Mouse (Mus musculus) embryonic facial prominence, embryonic 15.5 days (tissue): ENCODE measurements at regions not wholly inside any gene's neighbourhood (a gene's known extent, or its start where the extent isn't known, plus 50 kb on each side); places are given as distances from the start of the nearest gene placed in this dataset.

Source experiments
- ATAC-seq: fragments of 200-750 bp; cut with Nextera tagmentation; 2 replicates; pipeline ENCODE4 v1.8.0; 2017; ENCODE audit warnings: low read depth, moderate TSS enrichment; ENCODE audit not compliant: insufficient number of reproducible peaks, low FRiP score, low TSS enrichment
- H3K27ac ChIP-seq: fragments of 300-500 bp; sonication (generic); replicated peaks from 2 replicates; pipeline ENCODE4 v1.5.1; 2015; ENCODE audit warnings: mild to moderate bottlenecking, inconsistent platforms
- H3K27me3 ChIP-seq: fragments of 300-500 bp; sonication (generic); 2 replicates; pipeline ENCODE4 v1.6.1; 2015; ENCODE audit warnings: inconsistent platforms
- H3K36me3 ChIP-seq: fragments of 300-500 bp; sonication (generic); 2 replicates; pipeline ENCODE4 v1.6.1; 2015; ENCODE audit warnings: mild to moderate bottlenecking, inconsistent platforms
- H3K4me1 ChIP-seq: fragments of 300-500 bp; sonication (generic); 2 replicates; pipeline ENCODE4 v1.6.1; 2015; ENCODE audit warnings: inconsistent platforms
- H3K4me2 ChIP-seq: fragments of 300-500 bp; sonication (generic); replicated peaks from 2 replicates; pipeline ENCODE4 v1.6.1; 2015; ENCODE audit warnings: mild to moderate bottlenecking, inconsistent platforms
- H3K4me3 ChIP-seq: fragments of 300-500 bp; sonication (generic); replicated peaks from 2 replicates; pipeline ENCODE4 v1.5.1; 2015; ENCODE audit warnings: mild to moderate bottlenecking, inconsistent platforms
- H3K9ac ChIP-seq: fragments of 300-500 bp; sonication (generic); 2 replicates; pipeline ENCODE4 v1.6.1; 2015; ENCODE audit warnings: inconsistent platforms
- H3K9me3 ChIP-seq: fragments of 300-500 bp; sonication (generic); replicated peaks from 2 replicates; pipeline ENCODE4 v1.6.1; 2016; ENCODE audit warnings: inconsistent platforms
- WGBS: fragments of 180-500 bp; shearing (Covaris S2); methylation state at CpG from one replicate; pipeline ENCODE4 v1.1.7; 2015; 5-methylcytosine and 5-hydroxymethylcytosine counted together

GRCm38 (mm10) chr14:76272840-76273239 is 141.9 kb upstream of the Tsc22d1 start:
- Histone ChIP-seq H3K4me1 (no peaks in the 10 kb centered on the region), H3K27me3 (no peaks in the 10 kb centered on the region), H3K27ac (no peak overlapping the region), H3K4me2 (no peak overlapping the region), H3K36me3 (no peaks in the 10 kb centered on the region), H3K9me3 (no peaks in the 10 kb centered on the region), H3K9ac (no peak overlapping the region), H3K4me3 (no peak overlapping the region)
- WGBS: 79% methylated on average over 4 of the region's 4 CpGs
- no peak for ATAC-seq

GRCm38 (mm10) chr14:76276655-76277054 is 138.1 kb upstream of the Tsc22d1 start:
- Histone ChIP-seq H3K27me3 (no peaks in the 10 kb centered on the region), H3K4me1 (peaks cover 2% of the 10 kb centered on the region; the same call in 1 of the 2 replicates), H3K4me2 (no peak overlapping the region), H3K9me3 (no peaks in the 10 kb centered on the region), H3K4me3 (no peak overlapping the region), H3K36me3 (no peaks in the 10 kb centered on the region), H3K27ac (no peak overlapping the region), H3K9ac (no peak overlapping the region)
- no peak for ATAC-seq
- WGBS: 77% methylated on average over 9 of the region's 9 CpGs

- no peaks in the 10 kb centered on the region for H3K27me3 ChIP-seq
- no peak overlapping the region for H3K4me2 ChIP-seq
- no peak overlapping the region for H3K9ac ChIP-seq
- no peaks in the 10 kb centered on the region for H3K36me3 ChIP-seq
- no peak overlapping the region for H3K27ac ChIP-seq
- no peak overlapping the region for H3K4me3 ChIP-seq
- H3K9me3 ChIP-seq: no peaks in the 10 kb centered on the region
- no peak for ATAC-seq
- WGBS: 84% methylated on average over 17 of the region's 17 CpGs
- peaks cover 6% of the 10 kb centered on the region; the same call in 1 of the 2 replicates for H3K4me1 ChIP-seq
These were observed 135.9 kb upstream of the Tsc22d1 start for GRCm38 (mm10) chr14:76278751-76279450.

- Histone ChIP-seq H3K36me3 (no peaks in the 10 kb centered on the region), H3K27me3 (no peaks in the 10 kb centered on the region), H3K9ac (no peak overlapping the region), H3K9me3 (no peaks in the 10 kb centered on the region), H3K27ac (no peak overlapping the region), H3K4me1 (peaks cover 6% of the 10 kb centered on the region; the same call in 1 of the 2 replicates), H3K4me2 (no peak overlapping the region), H3K4me3 (no peak overlapping the region)
- 84% methylated on average over 19 of the region's 19 CpGs for WGBS
- no peak for ATAC-seq
These were observed 135.2 kb upstream of the Tsc22d1 start for GRCm38 (mm10) chr14:76279561-76279960.

- no peaks in the 10 kb centered on the region for H3K27me3 ChIP-seq
- ATAC-seq: no peak
- H3K36me3 ChIP-seq: no peaks in the 10 kb centered on the region
- no peak overlapping the region for H3K4me2 ChIP-seq
- peaks cover 6% of the 10 kb centered on the region; the same call in 1 of the 2 replicates for H3K4me1 ChIP-seq
- H3K27ac ChIP-seq: no peak overlapping the region
- H3K4me3 ChIP-seq: no peak overlapping the region
- no peaks in the 10 kb centered on the region for H3K9me3 ChIP-seq
- no peak overlapping the region for H3K9ac ChIP-seq
- WGBS: 16% methylated on average over 5 of the region's 5 CpGs
These were observed 132.9 kb upstream of the Tsc22d1 start for GRCm38 (mm10) chr14:76281867-76282266.

GRCm38 (mm10) chr14:76287768-76288167 is 127.0 kb upstream of the Tsc22d1 start:
- 90% methylated on average over 8 of the region's 8 CpGs for WGBS
- no peaks in the 10 kb centered on the region for H3K27me3 ChIP-seq
- H3K27ac ChIP-seq: no peak overlapping the region
- H3K9me3 ChIP-seq: no peaks in the 10 kb centered on the region
- ATAC-seq: no peak
- H3K9ac ChIP-seq: no peak overlapping the region
- no peak overlapping the region for H3K4me2 ChIP-seq
- H3K4me3 ChIP-seq: no peak overlapping the region
- no peaks in the 10 kb centered on the region for H3K4me1 ChIP-seq
- H3K36me3 ChIP-seq: no peaks in the 10 kb centered on the region

GRCm38 (mm10) chr14:76290401-76291018 is 124.3 kb upstream of the Tsc22d1 start:
- 58% methylated on average over 9 of the region's 9 CpGs for whole genome bisulfite sequencing
- Histone ChIP-seq H3K9ac (no peak overlapping the region), H3K4me3 (no peak overlapping the region), H3K27ac (no peak overlapping the region), H3K4me2 (no peak overlapping the region), H3K36me3 (no peaks in the 10 kb centered on the region), H3K27me3 (no peaks in the 10 kb centered on the region), H3K9me3 (no peaks in the 10 kb centered on the region), H3K4me1 (no peaks in the 10 kb centered on the region)
- no peak for ATAC-seq

GRCm38 (mm10) chr14:76292211-76292610 is 122.5 kb upstream of the Tsc22d1 start:
- H3K27ac ChIP-seq: no peak overlapping the region
- WGBS: 16% methylated on average over 4 of the region's 4 CpGs
- no peak for ATAC-seq

GRCm38 (mm10) chr14:76295411-76296169 is 119.2 kb upstream of the Tsc22d1 start:
- Histone ChIP-seq H3K27me3 (no peaks in the 10 kb centered on the region), H3K4me1 (no peaks in the 10 kb centered on the region), H3K9me3 (no peaks in the 10 kb centered on the region), H3K9ac (no peak overlapping the region), H3K4me2 (no peak overlapping the region), H3K36me3 (no peaks in the 10 kb centered on the region), H3K27ac (no peak overlapping the region), H3K4me3 (no peak overlapping the region)
- no peak for ATAC-seq
- WGBS: 84% methylated on average over 18 of the region's 18 CpGs

More at GRCm38 (mm10) chr14:76292211-76292610, 122.5 kb upstream of the Tsc22d1 start:
- Histone ChIP-seq H3K9ac (no peak overlapping the region), H3K4me1 (no peaks in the 10 kb centered on the region), H3K4me3 (no peak overlapping the region), H3K27me3 (no peaks in the 10 kb centered on the region), H3K9me3 (no peaks in the 10 kb centered on the region), H3K36me3 (no peaks in the 10 kb centered on the region), H3K4me2 (no peak overlapping the region)

GRCm38 (mm10) chr14:76297864-76298263 is 116.9 kb upstream of the Tsc22d1 start:
- Histone ChIP-seq H3K4me2 (no peak overlapping the region), H3K27ac (no peak overlapping the region), H3K36me3 (no peaks in the 10 kb centered on the region), H3K4me1 (no peaks in the 10 kb centered on the region), H3K9ac (no peak overlapping the region), H3K4me3 (no peak overlapping the region), H3K9me3 (no peaks in the 10 kb centered on the region), H3K27me3 (no peaks in the 10 kb centered on the region)
- WGBS: 83% methylated on average over 5 of the region's 5 CpGs
- no peak for ATAC-seq

- no peak for ATAC-seq
- H3K36me3 ChIP-seq: no peaks in the 10 kb centered on the region
- WGBS: 64% methylated on average over 11 of the region's 11 CpGs
- no peak overlapping the region for H3K27ac ChIP-seq
- no peaks in the 10 kb centered on the region for H3K27me3 ChIP-seq
- H3K4me3 ChIP-seq: no peak overlapping the region
- no peak overlapping the region for H3K9ac ChIP-seq
- no peaks in the 10 kb centered on the region for H3K4me1 ChIP-seq
- H3K9me3 ChIP-seq: no peaks in the 10 kb centered on the region
- no peak overlapping the region for H3K4me2 ChIP-seq
These were observed 112.3 kb upstream of the Tsc22d1 start for GRCm38 (mm10) chr14:76302322-76302991.
